ENCODE assay signal across 21 mouse cellular contexts in genomic region chr8:8274987-8275386, GRCm38 (mm10).
DNase-seq lines count a peak whose midpoint lies in the region; ATAC-seq and TF ChIP-seq lines count a peak whose summit lies in the region.
"Had no signal": no experiment of that assay in that cellular context is flagged by ENCODE, and none has a peak within 500 bp of the region (broad histone marks: within the 10 kb centered on the region; RNA-seq: fewer than 3 reads in every experiment).

No protein-coding gene starts in this region.

- DNase-seq in cerebellum, postnatal 10 days, result peak; percentile 7 to 17
- DNase-seq in heart, postnatal 4 days, result peak; percentile 11
- DNase-seq in heart, postnatal 10 days, result no peak
- no peak for DNase-seq in spleen, postnatal 4 days (ENCODE audit: low spot score in 2 of 2)
- no peak for DNase-seq in embryo, embryonic 11 days
- DNase-seq: adrenal gland, adult 8-10 months; gastrocnemius, postnatal 10 days; kidney, adult 2 months; kidney, postnatal 4 days had no signal

- H3K27ac ChIP-seq in embryonic fibroblast, embryonic 13.5 days (ENCODE audit: insufficient read depth, low read length), result peak overlapping the region; percentile 91
- H3K27ac ChIP-seq: forebrain, embryonic 10.5 days; heart, embryonic 13.5 days; hindbrain, embryonic 10.5 days; hindbrain, embryonic 15.5 days; limb, embryonic 13.5 days; midbrain, embryonic 10.5 days; midbrain, embryonic 15.5 days had no signal

- ATAC-seq in cerebellum, adult (ENCODE audit: insufficient number of reproducible peaks, low FRiP score, low TSS enrichment), result no peak
- ATAC-seq: CD4-positive, CD25-positive, alpha-beta regulatory T cell, adult 4 months; inflammation-experienced regulatory T-cells, adult 6 months; midbrain, embryonic 15.5 days had no signal

- H3K79me2 ChIP-seq in C2C12 (ENCODE audit: control insufficient read depth, insufficient read depth), result no peaks in the 10 kb centered on the region

- H3K27me3 ChIP-seq in C2C12 (ENCODE audit: control insufficient read depth, insufficient read depth, insufficient read length), result no peaks in the 10 kb centered on the region
- H3K27me3 ChIP-seq: hindbrain, embryonic 15.5 days; limb, embryonic 13.5 days; midbrain, embryonic 15.5 days had no signal

- no peak overlapping the region for H3ac ChIP-seq in C2C12 (ENCODE audit: control insufficient read depth, insufficient read length, low read depth)

- H3K79me3 ChIP-seq in C2C12 (ENCODE audit: low read depth), result no peaks in the 10 kb centered on the region

- TF ChIP-seq CTCF in C2C12 (IDR thresholded peaks at IDR 0.05; ENCODE audit: control insufficient read depth, insufficient read depth, insufficient read length), result no peak
- TF ChIP-seq CTCF in embryonic fibroblast, embryonic 13.5 days (IDR thresholded peaks at IDR 0.05; ENCODE audit: borderline replicate concordance, insufficient read depth, low read length), result no peak

- no peak overlapping the region for H3K4me3 ChIP-seq in C2C12 (ENCODE audit: insufficient read depth, poor library complexity, severe bottlenecking)
- no peak overlapping the region for H3K4me3 ChIP-seq in embryonic fibroblast, embryonic 13.5 days (ENCODE audit: insufficient read depth, low read length)
- H3K4me3 ChIP-seq: forebrain, embryonic 10.5 days; heart, embryonic 13.5 days; hindbrain, embryonic 10.5 days; hindbrain, embryonic 15.5 days; limb, embryonic 13.5 days; midbrain, embryonic 10.5 days; midbrain, embryonic 15.5 days had no signal

- peaks cover 13% of the 10 kb centered on the region for H3K4me1 ChIP-seq in embryonic fibroblast, embryonic 13.5 days (ENCODE audit: control insufficient read depth, insufficient read depth, low read length)
- H3K4me1 ChIP-seq: forebrain, embryonic 10.5 days; hindbrain, embryonic 10.5 days; hindbrain, embryonic 15.5 days; limb, embryonic 13.5 days; midbrain, embryonic 10.5 days; midbrain, embryonic 15.5 days had no signal

- intact Hi-C loops in heart, postnatal 10 days (cut with DNase I), result no loop called here

- no peak for TF ChIP-seq POLR2A in embryonic fibroblast, embryonic 13.5 days (IDR thresholded peaks at IDR 0.05; ENCODE audit: low read depth, low read length)

- no peaks in the 10 kb centered on the region for H3K36me3 ChIP-seq in C2C12 (ENCODE audit: control insufficient read depth, insufficient read depth)
- H3K36me3 ChIP-seq: forebrain, embryonic 10.5 days; heart, embryonic 13.5 days; hindbrain, embryonic 10.5 days; hindbrain, embryonic 15.5 days; limb, embryonic 13.5 days; midbrain, embryonic 10.5 days; midbrain, embryonic 15.5 days had no signal

TF ChIP-seq in C2C12, 6 proteins besides CTCF, POLR2A, EP300 and RAD21:
- TF ChIP-seq MAX (IDR thresholded peaks at IDR 0.05), result peak; percentile 33
- TF ChIP-seq USF1 (IDR thresholded peaks at IDR 0.05; ENCODE audit: low read depth), result no peak
- TF ChIP-seq CEBPB (IDR thresholded peaks at IDR 0.05; ENCODE audit: low read depth), result no peak
- TF ChIP-seq MYOD1 (IDR thresholded peaks at IDR 0.05; ENCODE audit: control insufficient read depth, insufficient read length, low read depth), result peak; percentile 35
- no peak for TF ChIP-seq MYOG (IDR thresholded peaks at IDR 0.05; ENCODE audit: control insufficient read depth, extremely low read depth, insufficient read length)
- TF ChIP-seq FOSL1 (IDR thresholded peaks at IDR 0.05; ENCODE audit: insufficient read depth, low read length, poor library complexity, severe bottlenecking), result peak; percentile 72

Comparison
In these comparisons a context has a peak if more than half of its experiments do, and no peak if none do; other contexts are left out.
1. DNase-seq: peak in cerebellum, postnatal 10 days (2 of 2) and heart, postnatal 4 days (single experiment); none in heart, postnatal 10 days (0 of 2), spleen, postnatal 4 days (0 of 2) and embryo, embryonic 11 days (single experiment).